Mouse (Mus musculus) ES-Bruce4 (cell line): ENCODE measurements around the gene Olfr632. TPM values are rescaled to one million over a fixed set of nuclear protein-coding genes. Genes with fewer than 3 reads are reported as not detected.

Experiments used
- H3K27ac ChIP-seq: 2 replicates; pipeline ENCODE4 v1.5.1; 2012; ENCODE audit warnings: low read length, inconsistent platforms; ENCODE audit not compliant: insufficient read depth
- H3K27me3 ChIP-seq: 2 replicates; pipeline ENCODE4 v1.6.1; 2012; ENCODE audit warnings: mild to moderate bottlenecking, low read length, inconsistent platforms; ENCODE audit not compliant: control insufficient read depth, poor library complexity, insufficient read depth, severe bottlenecking
- H3K36me3 ChIP-seq: 2 replicates; pipeline ENCODE4 v1.6.1; 2012; ENCODE audit warnings: inconsistent platforms, mild to moderate bottlenecking, low read length, moderate library complexity; ENCODE audit not compliant: control insufficient read depth, poor library complexity, insufficient read depth, severe bottlenecking
- H3K4me1 ChIP-seq: one replicate; pipeline ENCODE4 v1.8.1; 2011; ENCODE audit warnings: low read length; ENCODE audit not compliant: control insufficient read depth, insufficient read depth
- H3K4me3 ChIP-seq: 2 replicates; pipeline ENCODE4 v1.5.1; 2011; ENCODE audit warnings: low read depth, mild to moderate bottlenecking, low read length
- H3K9ac ChIP-seq: 2 replicates; pipeline ENCODE4 v1.6.1; 2012; ENCODE audit warnings: low read depth, mild to moderate bottlenecking, inconsistent platforms; ENCODE audit not compliant: poor library complexity, severe bottlenecking
- H3K9me3 ChIP-seq: replicated peaks from 2 replicates; pipeline ENCODE4 v1.6.1; 2012; ENCODE audit warnings: mild to moderate bottlenecking, low read length, inconsistent platforms; ENCODE audit not compliant: control insufficient read depth, poor library complexity, insufficient read depth, severe bottlenecking
- CTCF ChIP-seq: IDR thresholded peaks from one replicate; pipeline ENCODE4 v1.8.1; 2011; ENCODE audit warnings: low read depth, low read length
- EP300 ChIP-seq: IDR thresholded peaks from 2 replicates; pipeline ENCODE4 v1.6.1; 2011; ENCODE audit warnings: low read depth, low read length; ENCODE audit not compliant: insufficient read depth
- POLR2A ChIP-seq: IDR thresholded peaks from one replicate; pipeline ENCODE4 v1.8.1; 2011; ENCODE audit warnings: low read length; ENCODE audit not compliant: insufficient read depth
- polyA plus RNA-seq: library from polyadenylated mRNA; stranded (reverse); fragments of >200 nt; gene quantifications from 2 replicates; pipeline ENCODE4 v1.2.4, GENCODE M21; 2011; ENCODE audit warnings: low read depth; ENCODE audit not compliant: missing spikeins, insufficient read depth, insufficient read length

Olfr632 gene
- polyA plus RNA-seq, 1 experiment, result not detected

DNA sequence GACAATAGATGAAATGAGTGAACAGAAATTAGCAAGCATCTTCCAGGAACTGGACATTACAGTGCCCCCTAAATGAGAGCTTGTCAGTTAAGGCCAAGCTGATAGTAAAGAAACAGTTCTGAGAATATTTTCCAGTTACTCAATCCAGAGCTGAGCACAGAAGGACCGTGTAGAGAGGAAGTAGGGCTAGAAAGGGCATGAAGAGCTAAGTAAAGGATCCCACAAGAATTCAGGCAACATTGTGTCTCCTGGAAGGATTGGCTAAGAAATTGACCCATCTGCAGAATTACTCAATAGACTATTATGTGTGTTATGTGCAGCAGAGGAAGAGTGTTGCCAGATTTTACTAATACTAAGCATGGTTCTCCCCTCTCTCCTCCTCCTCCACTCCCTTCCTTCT lies 37.6 kb downstream of the Olfr632 start:
- no peaks in the 10 kb centered on the region for H3K27me3 ChIP-seq
- no peak overlapping the region for H3K27ac ChIP-seq
- no peak for TF ChIP-seq POLR2A
- TF ChIP-seq CTCF, result no peak
- TF ChIP-seq EP300, result no peak
- H3K9ac ChIP-seq, result no peak overlapping the region
- no peak overlapping the region for H3K4me3 ChIP-seq
- H3K9me3 ChIP-seq, result no peaks in the 10 kb centered on the region
- no peaks in the 10 kb centered on the region for H3K36me3 ChIP-seq
- H3K4me1 ChIP-seq, result no peaks in the 10 kb centered on the region

Other genes with a start within 250 kb of the Olfr632 start
- 0.16 TPM in 1 of 2 replicates, not detected in the other for gene Olfr243, start 219.7 kb upstream of the Olfr632 start, polyA plus RNA-seq
- gene Olfr628, start 204.0 kb upstream of the Olfr632 start, polyA plus RNA-seq, result not detected in 2 replicates
- not detected in 2 replicates for gene Olfr629, start 189.4 kb upstream of the Olfr632 start, polyA plus RNA-seq
- not detected in 2 replicates for gene Olfr630, start 177.0 kb upstream of the Olfr632 start, polyA plus RNA-seq
- gene Olfr69, start 162.8 kb upstream of the Olfr632 start, polyA plus RNA-seq, result not detected in 2 replicates
- not detected in 2 replicates for gene Olfr68, start 154.6 kb upstream of the Olfr632 start, polyA plus RNA-seq
- gene Olfr67, start 142.5 kb upstream of the Olfr632 start, polyA plus RNA-seq, result not detected in 2 replicates
- gene Hbb-bt, start 120.4 kb upstream of the Olfr632 start, polyA plus RNA-seq, result 1.2 and 2.2 TPM in 2 replicates
- gene Hbb-bs, start 106.3 kb upstream of the Olfr632 start, polyA plus RNA-seq, result 3.5 TPM in 1 of 2 replicates, not detected in the other
- gene Hbb-bh2, start 93.8 kb upstream of the Olfr632 start, polyA plus RNA-seq, result not detected in 2 replicates
- not detected in 2 replicates for gene Hbb-bh1, start 91.2 kb upstream of the Olfr632 start, polyA plus RNA-seq
- gene Hbb-y, start 81.1 kb upstream of the Olfr632 start, polyA plus RNA-seq, result 1.4 TPM in 1 of 2 replicates, not detected in the other
- not detected in 2 replicates for gene Olfr66, start 48.1 kb upstream of the Olfr632 start, polyA plus RNA-seq
- gene Olfr64, start 39.9 kb upstream of the Olfr632 start, polyA plus RNA-seq, result not detected in 2 replicates
- gene Olfr65, start 30.9 kb upstream of the Olfr632 start, polyA plus RNA-seq, result not detected in 2 replicates
- not detected in 2 replicates for gene Olfr631, start 5.5 kb upstream of the Olfr632 start, polyA plus RNA-seq
- not detected in 2 replicates for gene Olfr633, start 10.1 kb downstream of the Olfr632 start, polyA plus RNA-seq
- gene Olfr635, start 36.8 kb downstream of the Olfr632 start, polyA plus RNA-seq, result 0.08 and 0.13 TPM in 2 replicates
- gene Olfr638, start 64.4 kb downstream of the Olfr632 start, polyA plus RNA-seq, result not detected in 2 replicates
- not detected in 2 replicates for gene Olfr639, start 83.0 kb downstream of the Olfr632 start, polyA plus RNA-seq
- gene Olfr640, start 91.2 kb downstream of the Olfr632 start, polyA plus RNA-seq, result not detected in 2 replicates
- gene Olfr641, start 101.1 kb downstream of the Olfr632 start, polyA plus RNA-seq, result not detected in 2 replicates
- gene Olfr642, start 118.3 kb downstream of the Olfr632 start, polyA plus RNA-seq, result 0.14 TPM in 1 of 2 replicates, not detected in the other
- gene 4930516K23Rik, start 127.1 kb downstream of the Olfr632 start, polyA plus RNA-seq, result not detected in 2 replicates
- gene Olfr644, start 137.5 kb downstream of the Olfr632 start, polyA plus RNA-seq, result not detected in 2 replicates
- not detected in 2 replicates for gene Olfr645, start 151.1 kb downstream of the Olfr632 start, polyA plus RNA-seq
- not detected in 2 replicates for gene Olfr646, start 170.5 kb downstream of the Olfr632 start, polyA plus RNA-seq
- not detected in 2 replicates for gene Ubqln5, start 195.5 kb downstream of the Olfr632 start, polyA plus RNA-seq
- not detected in 2 replicates for gene Olfr643, start 203.1 kb downstream of the Olfr632 start, polyA plus RNA-seq
- not detected in 2 replicates for gene Ubqln3, start 208.9 kb downstream of the Olfr632 start, polyA plus RNA-seq
- not detected in 2 replicates for gene Ubqlnl, start 216.2 kb downstream of the Olfr632 start, polyA plus RNA-seq
- not detected in 2 replicates for gene Olfm5, start 230.5 kb downstream of the Olfr632 start, polyA plus RNA-seq
- gene Olfr648, start 249.0 kb downstream of the Olfr632 start, polyA plus RNA-seq, result not detected in 2 replicates